Mouse (Mus musculus): ENCODE measurements around the gene Ptbp1.

The Ptbp1 gene

DNA sequence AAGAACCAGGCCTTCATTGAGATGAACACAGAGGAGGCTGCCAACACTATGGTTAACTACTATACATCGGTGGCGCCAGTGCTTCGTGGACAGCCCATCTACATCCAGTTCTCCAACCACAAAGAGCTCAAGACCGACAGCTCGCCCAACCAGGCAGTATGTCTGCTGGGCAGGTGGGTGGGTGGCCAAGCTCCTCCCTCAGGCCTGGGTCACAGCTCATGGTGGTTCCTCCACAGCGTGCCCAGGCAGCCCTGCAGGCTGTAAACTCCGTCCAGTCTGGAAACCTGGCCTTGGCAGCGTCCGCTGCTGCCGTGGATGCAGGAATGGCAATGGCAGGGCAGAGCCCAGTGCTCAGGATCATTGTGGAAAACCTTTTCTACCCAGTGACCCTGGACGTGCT, 4.9 kb downstream of the Ptbp1 start:
- peak; percentile 63 for DNase-seq (ENCODE audit: low spot score)

DNA sequence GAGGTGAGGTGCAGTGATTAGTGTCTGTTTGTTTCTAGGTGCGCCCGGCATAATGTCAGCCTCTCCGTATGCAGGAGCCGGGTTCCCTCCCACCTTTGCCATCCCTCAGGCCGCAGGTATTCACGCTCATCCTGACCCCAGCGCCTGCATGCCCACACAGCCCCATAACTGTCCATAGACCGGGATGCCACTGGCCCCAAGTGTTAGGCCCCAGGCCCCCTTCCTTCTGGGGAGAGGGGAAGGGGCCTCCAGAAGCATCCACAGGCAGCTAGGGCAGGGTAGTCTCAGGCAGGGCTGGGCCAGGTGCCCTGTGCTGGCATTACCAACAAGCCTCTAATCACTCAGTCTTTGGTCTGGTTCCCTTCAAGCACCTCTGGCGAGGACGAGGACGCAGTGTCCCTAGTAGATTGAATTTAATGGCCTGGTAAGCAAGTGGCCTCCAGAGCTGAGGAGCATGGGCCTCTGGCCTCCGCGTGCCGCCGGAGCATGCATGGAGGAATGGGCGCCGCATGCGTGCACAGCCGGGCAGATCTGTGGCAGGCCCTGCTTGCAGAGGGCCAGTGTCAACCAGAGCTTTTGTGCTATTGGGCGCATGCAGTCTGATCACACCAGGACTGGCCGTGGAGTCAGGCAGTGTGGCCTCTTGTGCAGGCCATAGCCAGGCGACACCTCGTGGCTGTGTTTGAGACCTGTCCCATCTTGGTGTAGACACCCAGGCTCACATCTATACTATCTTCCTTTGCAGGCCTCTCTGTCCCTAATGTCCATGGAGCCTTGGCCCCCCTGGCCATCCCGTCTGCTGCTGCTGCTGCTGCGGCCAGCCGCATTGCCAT, 6.1 kb downstream of the Ptbp1 start:
- peak; percentile 57 for DNase-seq (ENCODE audit: low spot score)

DNA sequence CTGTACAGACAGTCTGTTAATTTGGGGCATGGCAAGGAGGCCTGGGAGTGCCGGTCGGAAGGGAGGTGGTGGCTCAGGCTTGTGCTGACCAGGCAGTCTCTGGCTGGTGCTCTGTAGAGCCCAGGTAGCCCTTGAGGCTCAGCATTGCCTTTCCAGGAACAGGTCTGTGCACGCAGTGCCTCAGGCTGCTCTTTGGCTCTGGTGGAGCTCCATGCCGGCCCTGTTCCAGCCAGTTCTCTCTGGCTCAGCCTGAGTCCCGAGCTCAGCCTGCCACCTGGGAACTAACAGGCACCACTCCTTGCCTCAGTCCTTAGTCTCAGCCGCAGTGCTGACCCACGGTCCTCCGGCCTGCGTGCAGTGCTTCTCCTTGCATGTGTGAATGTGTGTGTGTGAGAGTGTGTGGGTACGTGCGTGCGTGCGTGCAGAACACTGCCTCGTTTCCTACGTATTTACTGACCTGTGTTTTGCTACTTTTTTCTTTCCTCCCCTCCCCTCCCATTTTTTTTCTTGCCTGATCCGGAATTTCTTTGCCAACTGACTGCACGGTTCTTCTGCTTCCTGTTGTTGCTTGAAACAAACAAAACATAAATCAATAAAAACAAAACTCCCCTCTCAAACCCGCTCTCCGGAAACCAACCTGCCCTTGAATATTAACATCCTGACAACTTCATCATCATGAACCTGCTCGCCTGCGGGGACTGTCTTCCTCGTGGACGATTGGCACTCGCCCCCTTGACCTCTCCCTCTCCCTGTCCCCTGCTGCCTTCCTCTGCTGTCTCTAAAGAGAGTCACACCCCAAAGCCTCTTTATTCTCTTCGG, 7.2 kb downstream of the Ptbp1 start:
- DNase-seq (ENCODE audit: low spot score) = peak; percentile 66

DNA sequence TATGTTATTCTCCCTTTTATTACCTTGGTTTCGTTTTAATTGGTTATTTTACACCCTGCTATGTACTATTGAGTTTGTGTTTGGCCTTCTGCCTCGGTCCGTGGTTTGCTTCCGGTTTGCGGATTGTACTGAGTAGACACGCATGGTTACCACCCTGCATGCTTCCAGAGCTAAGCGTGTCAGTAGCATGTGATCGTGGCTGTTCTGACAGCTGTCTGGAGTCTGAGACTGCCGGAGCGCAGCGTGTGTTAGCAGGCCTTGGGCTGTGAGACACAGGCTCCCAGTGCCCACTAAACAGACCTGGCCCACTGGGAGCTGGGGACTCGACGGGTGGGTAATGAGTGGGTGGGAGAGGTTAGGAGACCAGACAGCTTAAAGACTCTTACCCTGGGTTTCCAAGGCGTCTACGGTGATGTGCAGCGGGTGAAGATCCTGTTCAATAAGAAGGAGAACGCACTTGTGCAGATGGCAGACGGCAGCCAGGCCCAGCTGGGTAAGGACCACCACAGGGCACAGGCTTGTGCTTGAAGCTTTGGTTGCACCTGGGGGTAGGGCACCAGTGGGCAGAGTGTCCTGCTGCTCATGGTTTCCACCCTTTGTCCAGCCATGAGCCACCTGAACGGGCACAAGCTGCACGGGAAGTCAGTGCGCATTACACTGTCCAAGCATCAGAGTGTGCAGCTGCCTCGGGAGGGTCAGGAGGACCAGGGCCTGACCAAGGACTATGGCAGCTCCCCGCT, 8.0 kb downstream of the Ptbp1 start:
- peak; percentile 53 for DNase-seq (ENCODE audit: low spot score)

DNA sequence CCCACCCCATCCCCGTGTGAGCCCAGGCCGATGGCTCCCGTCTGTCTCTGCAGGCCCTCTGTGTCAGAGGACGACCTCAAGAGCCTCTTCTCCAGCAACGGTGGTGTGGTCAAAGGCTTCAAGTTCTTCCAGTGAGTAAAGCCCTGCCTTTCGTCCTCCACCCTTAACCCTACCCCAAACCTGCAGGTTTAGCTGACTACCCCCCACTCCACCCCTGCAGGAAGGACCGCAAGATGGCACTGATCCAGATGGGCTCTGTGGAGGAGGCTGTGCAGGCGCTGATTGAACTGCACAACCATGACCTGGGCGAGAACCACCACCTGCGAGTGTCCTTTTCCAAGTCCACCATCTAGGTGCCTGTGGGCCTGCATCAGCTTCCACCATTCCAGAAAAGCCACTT, 8.7 kb downstream of the Ptbp1 start:
- peak; percentile 49 for DNase-seq (ENCODE audit: low spot score)

GRCm38 (mm10) chr10:79864351-79865188, 10.3 kb downstream of the Ptbp1 start:
- no peak for DNase-seq (ENCODE audit: low spot score)

DNA sequence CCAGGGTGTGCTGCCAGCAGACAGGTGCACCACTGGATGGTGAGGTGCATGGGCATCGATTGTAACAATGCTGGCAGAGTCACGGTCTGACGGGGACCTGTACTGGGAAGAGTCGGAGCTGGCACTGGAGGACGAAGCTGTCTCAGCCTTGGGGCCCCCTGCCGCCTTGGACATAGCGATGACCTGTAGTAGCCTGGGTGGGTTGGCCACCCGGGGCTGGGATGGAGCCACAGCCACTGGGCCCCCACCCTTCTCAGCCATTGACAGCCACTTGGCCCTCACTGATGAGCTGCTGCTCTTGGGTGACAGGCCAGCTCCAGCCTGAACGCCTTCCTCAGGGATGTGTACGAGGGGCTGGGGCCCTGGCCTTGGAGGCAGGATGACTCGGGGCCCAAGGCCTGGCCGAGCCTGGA, 11.0 kb downstream of the Ptbp1 start:
- DNase-seq (ENCODE audit: low spot score) = no peak

- DNase-seq (ENCODE audit: low spot score) = peak; percentile 68
These were observed 11.6 kb downstream of the Ptbp1 start for GRCm38 (mm10) chr10:79865801-79866295.

GRCm38 (mm10) chr10:79866601-79867000, 12.4 kb downstream of the Ptbp1 start:
- DNase-seq (ENCODE audit: low spot score) = no peak

- DNase-seq (ENCODE audit: low spot score) = no peak
These were observed 17.6 kb downstream of the Ptbp1 start for GRCm38 (mm10) chr10:79871845-79872244.

DNA sequence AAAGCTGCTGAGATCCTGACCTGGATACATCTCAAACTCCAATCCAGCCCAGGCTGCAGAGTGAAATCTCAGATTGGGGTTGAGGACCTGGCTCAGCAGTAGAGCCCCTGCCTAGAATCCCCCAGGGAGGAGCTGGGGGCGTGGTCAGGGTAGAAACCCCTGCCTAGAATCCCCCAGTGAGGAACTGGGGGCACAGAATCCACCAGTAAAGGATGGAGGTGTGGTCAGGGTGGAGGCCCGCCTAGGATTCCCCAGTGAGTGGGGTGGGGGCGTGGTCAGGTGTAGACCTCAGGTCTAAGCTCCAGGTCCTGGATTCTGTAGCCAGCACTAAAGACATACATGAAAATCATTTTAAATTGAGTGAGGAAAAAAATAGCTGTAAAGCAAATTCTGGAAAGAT, 18.6 kb downstream of the Ptbp1 start:
- no peak for DNase-seq (ENCODE audit: low spot score)

- peak; percentile 42 for DNase-seq (ENCODE audit: low spot score)
These were observed 19.1 kb downstream of the Ptbp1 start for GRCm38 (mm10) chr10:79873313-79873712.

DNA sequence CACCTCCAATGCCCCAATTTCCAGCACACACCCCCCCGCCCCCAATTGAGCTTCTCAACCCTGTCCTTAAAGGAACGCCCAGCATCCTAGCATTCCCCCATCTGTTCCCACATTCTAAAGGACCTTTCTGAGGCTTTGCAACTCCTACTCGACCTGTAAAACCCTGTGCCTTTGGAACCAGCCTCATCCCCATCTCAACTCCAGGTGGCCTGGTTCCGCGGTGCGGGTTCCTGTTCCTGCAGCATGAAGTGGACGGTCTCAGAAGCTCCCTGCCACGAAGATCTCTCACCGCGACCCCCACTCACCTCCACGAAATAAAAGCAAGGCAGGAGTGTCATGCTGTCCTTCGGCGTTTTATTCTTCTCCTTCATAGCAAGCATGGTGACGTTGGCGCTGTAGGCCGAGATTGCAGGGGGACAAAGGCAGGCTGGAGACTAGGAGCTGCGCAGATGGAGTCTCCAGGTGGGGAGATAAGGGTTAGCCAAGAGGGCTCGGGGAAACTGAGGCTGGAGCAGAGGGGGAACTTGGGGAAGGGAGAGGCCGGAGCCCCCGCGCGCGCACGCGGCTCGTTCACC, 19.6 kb downstream of the Ptbp1 start:
- DNase-seq (ENCODE audit: low spot score) = peak; percentile 37

GRCm38 (mm10) chr10:79874290-79874862, 20.1 kb downstream of the Ptbp1 start, which contains the start of the genes Prtn3 and Plppr3:
Prtn3 (plus strand) TSS chr10:79874476.
Plppr3 (minus strand) TSS chr10:79874634.
- DNase-seq (ENCODE audit: low spot score) = peak; percentile 75

- no peak for DNase-seq (ENCODE audit: low spot score)
These were observed 22.9 kb downstream of the Ptbp1 start for GRCm38 (mm10) chr10:79877174-79877573.

GRCm38 (mm10) chr10:79877757-79878156, 23.5 kb downstream of the Ptbp1 start:
- DNase-seq (ENCODE audit: low spot score) = no peak

GRCm38 (mm10) chr10:79879527-79879926, 25.3 kb downstream of the Ptbp1 start:
- DNase-seq (ENCODE audit: low spot score) = no peak

- DNase-seq (ENCODE audit: low spot score) = no peak
These were observed 26.5 kb downstream of the Ptbp1 start for GRCm38 (mm10) chr10:79880721-79881120.

DNA sequence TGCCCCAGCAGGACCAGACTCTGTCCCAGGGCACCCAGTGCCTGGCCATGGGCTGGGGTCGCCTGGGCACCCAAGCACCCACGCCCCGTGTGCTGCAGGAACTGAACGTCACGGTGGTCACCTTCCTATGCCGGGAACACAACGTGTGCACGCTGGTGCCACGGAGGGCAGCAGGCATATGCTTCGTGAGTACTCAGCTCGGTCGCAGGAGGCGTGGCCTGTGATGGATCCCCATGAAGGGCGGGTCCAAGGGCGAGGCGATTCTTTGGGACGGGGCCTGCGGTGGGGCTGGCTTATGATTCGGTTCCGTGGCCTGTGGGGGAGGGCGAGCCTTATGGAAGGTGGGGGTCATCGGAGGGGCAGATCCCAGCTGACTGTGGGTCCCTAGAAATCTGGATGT, 27.8 kb downstream of the Ptbp1 start:
- DNase-seq (ENCODE audit: low spot score) = no peak

- DNase-seq (ENCODE audit: low spot score) = peak; percentile 93
These were observed 29.3 kb downstream of the Ptbp1 start for GRCm38 (mm10) chr10:79883297-79884084.

All from MN1 (cell line).